Mouse (Mus musculus) lung, adult 2 months (tissue): Measurements from ENCODE around the gene Hacd4.

ENCODE experiments used
- CTCF ChIP-seq: fragments of 200-500 bp; IDR thresholded peaks from 2 replicates; pipeline ENCODE4 v1.5.1; 2011; ENCODE audit warnings: mild to moderate bottlenecking, low read length, control low read depth; ENCODE audit not compliant: insufficient read depth
- POLR2A ChIP-seq: fragments of 200-500 bp; IDR thresholded peaks from 2 replicates; pipeline ENCODE4 v1.6.1; 2011; ENCODE audit warnings: low read depth, mild to moderate bottlenecking, control low read depth, low read length, borderline replicate concordance; ENCODE audit errors: extremely low read depth

DNA sequence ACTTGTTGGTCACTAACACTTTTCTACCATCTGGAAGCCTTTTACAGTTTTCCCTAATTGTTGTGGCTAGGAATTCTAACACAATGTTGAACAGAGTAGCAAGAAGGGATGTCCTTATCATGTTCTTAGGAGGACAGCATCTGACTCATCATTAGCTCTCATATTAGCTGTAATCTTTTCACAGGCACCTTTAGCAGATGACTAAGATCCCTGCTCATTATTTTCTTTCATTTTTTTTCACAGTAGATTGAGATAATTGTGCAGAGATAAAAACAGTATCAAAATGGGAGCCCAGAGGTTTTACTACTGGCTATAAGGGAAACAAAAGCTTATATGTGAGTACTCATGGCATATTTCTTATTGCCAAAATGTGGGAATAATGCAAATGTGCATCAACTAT is 14.2 kb downstream of the Hacd4 start:
- TF ChIP-seq CTCF, result no peak
- no peak for TF ChIP-seq POLR2A
